Mouse (Mus musculus): Measurements from ENCODE around the gene Xrcc3.

Gene Xrcc3

GRCm38 (mm10) chr12:111813766-111814617 lies at the start of gene Xrcc3, which contains the start of gene Zfyve21:
TSS of gene Xrcc3 (minus strand) at chr12:111813873.
TSS of gene Zfyve21 (plus strand) at chr12:111814170.
- DNase-seq (ENCODE audit: low read depth, low spot score): peak; percentile 100

GRCm38 (mm10) chr12:111855448-111855847 lies 41.8 kb upstream of the Xrcc3 start:
- no peak for DNase-seq (ENCODE audit: low read depth, low spot score)

GRCm38 (mm10) chr12:111853546-111853945 lies 39.9 kb upstream of the Xrcc3 start:
- DNase-seq (ENCODE audit: low read depth, low spot score): no peak

GRCm38 (mm10) chr12:111853011-111853436 lies 39.4 kb upstream of the Xrcc3 start:
- DNase-seq (ENCODE audit: low read depth, low spot score): peak; percentile 37

GRCm38 (mm10) chr12:111851745-111852144 lies 38.1 kb upstream of the Xrcc3 start:
- no peak for DNase-seq (ENCODE audit: low read depth, low spot score)

GRCm38 (mm10) chr12:111851235-111851634 lies 37.6 kb upstream of the Xrcc3 start:
- DNase-seq (ENCODE audit: low read depth, low spot score): peak; percentile 72

- peak; percentile 11 for DNase-seq (ENCODE audit: low read depth, low spot score)
These were observed 34.7 kb upstream of the Xrcc3 start for GRCm38 (mm10) chr12:111848300-111848798.

- no peak for DNase-seq (ENCODE audit: low read depth, low spot score)
These were observed 33.1 kb upstream of the Xrcc3 start for GRCm38 (mm10) chr12:111846815-111847214.

GRCm38 (mm10) chr12:111845953-111846352 lies 32.3 kb upstream of the Xrcc3 start:
- DNase-seq (ENCODE audit: low read depth, low spot score): no peak

GRCm38 (mm10) chr12:111843470-111843869 lies 29.8 kb upstream of the Xrcc3 start:
- no peak for DNase-seq (ENCODE audit: low read depth, low spot score)

GRCm38 (mm10) chr12:111842565-111843433 lies 29.1 kb upstream of the Xrcc3 start:
- no peak for DNase-seq (ENCODE audit: low read depth, low spot score)

- no peak for DNase-seq (ENCODE audit: low read depth, low spot score)
These were observed 19.8 kb upstream of the Xrcc3 start for GRCm38 (mm10) chr12:111833457-111833856.

- DNase-seq (ENCODE audit: low read depth, low spot score): no peak
These were observed 19.0 kb upstream of the Xrcc3 start for GRCm38 (mm10) chr12:111832643-111833042.

GRCm38 (mm10) chr12:111830375-111830774 lies 16.7 kb upstream of the Xrcc3 start:
- no peak for DNase-seq (ENCODE audit: low read depth, low spot score)

- no peak for DNase-seq (ENCODE audit: low read depth, low spot score)
These were observed 16.3 kb upstream of the Xrcc3 start for GRCm38 (mm10) chr12:111829954-111830353.

- no peak for DNase-seq (ENCODE audit: low read depth, low spot score)
These were observed 15.8 kb upstream of the Xrcc3 start for GRCm38 (mm10) chr12:111829447-111829846.

- DNase-seq (ENCODE audit: low read depth, low spot score): no peak
These were observed 13.9 kb upstream of the Xrcc3 start for GRCm38 (mm10) chr12:111827556-111827955.

- no peak for DNase-seq (ENCODE audit: low read depth, low spot score)
These were observed 8.3 kb upstream of the Xrcc3 start for GRCm38 (mm10) chr12:111821931-111822330.

- no peak for DNase-seq (ENCODE audit: low read depth, low spot score)
These were observed 7.0 kb upstream of the Xrcc3 start for GRCm38 (mm10) chr12:111820708-111821107.

GRCm38 (mm10) chr12:111819936-111820335 lies 6.3 kb upstream of the Xrcc3 start:
- no peak for DNase-seq (ENCODE audit: low read depth, low spot score)

GRCm38 (mm10) chr12:111817991-111818390 lies 4.3 kb upstream of the Xrcc3 start:
- DNase-seq (ENCODE audit: low read depth, low spot score): no peak

GRCm38 (mm10) chr12:111816967-111817366 lies 3.3 kb upstream of the Xrcc3 start:
- no peak for DNase-seq (ENCODE audit: low read depth, low spot score)

All from R1 (cell line).